Mouse (Mus musculus) liver, embryonic 14 days (tissue): ENCODE results near the gene Son. TPM values are rescaled to one million over a fixed set of nuclear protein-coding genes. Genes with fewer than 3 reads are reported as not detected.

Experiments used
- polyA plus RNA-seq: library from polyadenylated mRNA; depleted of rRNA; stranded (reverse); fragments of >200 nt; gene quantifications from 2 replicates; pipeline ENCODE4 v1.2.3, GENCODE M21; 2012; rRNA removed

The Son gene
- polyA plus RNA-seq, result 66.9 and 78.7 TPM in 2 replicates

DNA sequence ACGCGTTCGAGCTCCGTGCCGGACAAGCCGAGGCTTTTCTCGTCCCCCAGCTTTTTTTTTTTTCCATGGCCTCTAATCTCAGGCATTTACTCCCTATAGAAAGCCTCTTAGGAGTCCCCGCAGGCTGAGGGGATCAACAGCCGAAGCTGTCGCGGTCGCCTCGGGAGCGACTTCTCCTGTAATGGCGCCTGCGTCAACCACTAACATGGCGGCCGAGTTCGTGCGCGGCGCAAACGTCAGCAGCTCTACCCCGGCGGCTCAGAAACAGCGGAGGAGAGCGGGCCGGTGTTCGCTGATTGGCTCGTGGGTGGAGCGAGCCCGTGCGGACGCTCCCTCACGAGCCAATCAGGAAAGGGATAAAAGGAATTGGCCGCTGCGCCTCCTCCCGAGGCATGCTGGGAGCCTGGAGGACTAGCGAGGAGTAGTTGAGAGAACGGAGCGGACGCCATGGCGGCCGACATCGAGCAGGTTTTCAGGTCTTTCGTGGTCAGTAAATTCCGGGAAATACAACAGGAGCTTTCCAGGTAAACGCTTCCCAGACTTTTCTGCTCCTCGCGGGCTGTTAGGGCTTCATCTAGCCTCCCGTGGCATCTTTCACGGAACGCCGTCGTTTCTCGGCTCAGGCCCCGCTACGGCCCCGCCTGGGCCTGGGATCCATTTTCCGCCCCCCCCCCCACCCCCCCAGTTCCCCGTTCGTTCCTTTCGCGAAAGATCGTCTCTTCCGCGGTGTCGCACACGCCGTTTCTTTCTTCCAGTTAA lies at the start of gene Son:
Son (plus strand) TSS at position 46 of the 759 bp plus-strand sequence.

GRCm38 (mm10) chr16:91597672-91598010 lies 49.7 kb upstream of the Son start, which contains the start of gene Tmem50b:
Tmem50b (minus strand) TSS chr16:91597800.

GRCm38 (mm10) chr16:91618511-91619501 lies 28.5 kb upstream of the Son start, which contains the start of gene Dnajc28:
Dnajc28 (minus strand) TSS chr16:91619026.

GRCm38 (mm10) chr16:91646681-91647419 lies 456 bp upstream of the Son start, which contains the start of gene Gart:
Gart (minus strand) TSS chr16:91646952.

DNA sequence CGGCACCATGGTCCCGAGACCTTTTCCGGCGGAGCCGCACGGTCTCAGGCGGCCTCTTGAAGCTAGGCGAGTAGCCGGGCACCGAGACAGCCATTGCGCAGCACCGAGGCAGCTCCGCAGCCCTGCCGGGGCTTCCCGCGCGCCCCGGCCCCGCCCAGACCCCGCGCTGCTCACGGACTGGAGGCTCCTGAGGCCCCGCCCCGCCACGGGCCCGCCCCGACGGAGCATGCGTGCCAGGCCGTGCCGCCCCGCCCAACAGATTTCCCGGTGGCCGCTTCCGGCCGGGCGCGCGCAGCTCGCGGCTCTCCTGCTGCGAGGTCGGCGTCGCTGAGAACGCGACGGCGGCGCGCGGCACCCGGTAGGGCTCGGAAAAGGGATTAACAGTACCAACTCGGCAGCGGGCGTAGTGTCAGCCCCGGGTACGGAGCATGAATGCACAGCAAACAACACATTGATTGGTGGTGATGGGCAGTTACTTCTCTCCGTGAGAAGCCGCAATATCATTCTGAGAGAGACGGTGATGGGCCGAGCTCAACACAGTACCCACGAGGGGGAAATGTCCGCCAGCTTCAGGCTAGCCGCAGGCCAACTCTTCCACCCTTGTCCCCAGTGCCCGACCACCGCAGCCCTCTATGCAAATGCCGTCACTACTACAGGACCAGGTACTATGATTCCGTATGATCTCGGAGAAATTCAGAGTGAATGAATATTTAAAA lies 41.5 kb downstream of the Son start, which contains the start of gene Donson:
Donson (minus strand) TSS at position 152 of the 716 bp plus-strand sequence.

DNA sequence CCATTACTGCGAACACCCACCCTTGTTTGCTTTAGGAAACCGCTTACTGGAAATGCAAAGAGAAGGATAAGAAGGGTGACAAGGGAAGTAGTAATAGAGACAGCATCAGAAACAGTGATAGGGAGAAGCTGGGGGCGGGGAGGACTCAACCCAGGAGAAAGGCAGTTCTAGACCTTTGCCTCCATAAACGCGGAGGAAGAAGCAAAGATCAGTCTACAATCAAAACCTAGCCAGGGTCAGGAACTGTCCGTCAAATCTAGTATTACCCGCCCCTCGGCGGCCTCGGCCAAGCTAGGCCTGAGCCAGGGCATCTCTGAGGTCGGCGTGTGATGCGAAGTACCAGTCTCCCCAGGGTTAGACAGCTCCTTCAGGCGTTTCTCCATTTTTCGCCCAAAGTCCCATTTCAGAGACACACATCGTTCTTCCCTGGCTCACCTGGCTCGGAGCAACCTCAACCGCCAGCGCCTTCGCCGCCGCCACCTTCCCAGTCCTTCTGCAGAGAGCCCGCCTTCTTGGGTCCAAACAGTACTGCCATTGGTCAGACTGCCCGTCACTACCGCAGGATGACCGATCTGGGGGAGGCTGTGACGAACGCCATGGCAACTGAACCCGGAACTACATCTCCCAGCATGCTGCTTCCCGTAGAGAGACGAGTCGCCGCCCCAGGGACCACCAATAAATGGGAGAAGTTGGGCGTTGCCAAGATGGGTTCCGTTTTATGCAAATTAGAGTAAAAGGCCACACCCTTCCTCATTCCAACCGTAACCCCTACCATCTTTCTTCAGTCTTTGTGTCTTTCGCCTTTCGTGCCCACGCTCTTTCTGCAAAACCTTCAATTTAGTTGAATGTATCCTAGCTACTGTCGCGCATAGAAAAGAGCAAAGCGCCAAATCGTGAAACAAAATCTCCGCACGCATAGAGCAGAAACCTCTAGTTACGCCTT lies 81.1 kb downstream of the Son start, which contains the start of gene Cryzl1:
Cryzl1 (minus strand) TSS at position 853 of the 943 bp plus-strand sequence.

Other genes starting within 250 kb of the Son start
- gene Il10rb, start 241.3 kb upstream of the Son start, polyA plus RNA-seq, result 11.4 and 14.5 TPM in 2 replicates
- gene Ifnar1, start 162.3 kb upstream of the Son start, polyA plus RNA-seq, result 10.5 and 12.6 TPM in 2 replicates
- 3.8 and 5.2 TPM in 2 replicates for gene Ifngr2, start 100.4 kb upstream of the Son start, polyA plus RNA-seq
- 2.7 and 3.5 TPM in 2 replicates for gene Tmem50b, start 49.7 kb upstream of the Son start, polyA plus RNA-seq
- 0.76 and 0.85 TPM in 2 replicates for gene Dnajc28, start 28.5 kb upstream of the Son start, polyA plus RNA-seq
- gene Gart, start 554 bp upstream of the Son start, polyA plus RNA-seq, result 41.1 and 44.3 TPM in 2 replicates
- gene Donson, start 41.3 kb downstream of the Son start, polyA plus RNA-seq, result 24.6 and 29.8 TPM in 2 replicates
- gene Cryzl1, start 81.5 kb downstream of the Son start, polyA plus RNA-seq, result 18.5 and 19.7 TPM in 2 replicates
- gene Itsn1, start 81.8 kb downstream of the Son start, polyA plus RNA-seq, result 48.9 and 52.5 TPM in 2 replicates